Mouse (Mus musculus) macrophage (primary cell): ENCODE data around the gene Fam168b. TPM values are rescaled to one million over a fixed set of nuclear protein-coding genes. Genes with fewer than 3 reads are reported as not detected.

Experiments
- H3K27ac ChIP-seq: fragments of 350-480 bp; formaldehyde crosslinking; 2 replicates; pipeline ENCODE4 v1.9.0; 2021
- H3K36me3 ChIP-seq: fragments of 350-480 bp; formaldehyde crosslinking; 2 replicates; pipeline ENCODE4 v1.9.0; 2021; ENCODE audit errors: inconsistent target
- H3K4me3 ChIP-seq: fragments of 350-480 bp; formaldehyde crosslinking; 2 replicates; pipeline ENCODE4 v1.9.0; 2021; ENCODE audit errors: inconsistent target
- H3K79me2 ChIP-seq: fragments of 350-480 bp; formaldehyde crosslinking; 2 replicates; pipeline ENCODE4 v1.9.0; 2021; ENCODE audit errors: inconsistent target
- WGBS: methylation state at CpG from one replicate; pipeline ENCODE4 v1.1.7; 2026; ENCODE audit warnings: inconsistent platforms; ENCODE audit not compliant: missing documents; 5-methylcytosine and 5-hydroxymethylcytosine counted together
- polyA plus RNA-seq: library from polyadenylated mRNA; stranded (reverse); fragments of 250-400 nt; gene quantifications from 3 replicates; pipeline ENCODE4 v1.2.4, GENCODE M21; 2018; ENCODE audit warnings: inconsistent platforms

The Fam168b gene
- polyA plus RNA-seq, 1 experiment from 2014 or later = 105 TPM

- H3K36me3 ChIP-seq = no peaks in the 10 kb centered on the region
- H3K4me3 ChIP-seq = no peak overlapping the region
- no peak overlapping the region for H3K27ac ChIP-seq
- 91% methylated on average over 3 of the region's 3 CpGs for WGBS
- H3K79me2 ChIP-seq = no peaks in the 10 kb centered on the region
These were observed 67.0 kb downstream of the Fam168b start for GRCm38 (mm10) chr1:34775870-34776269.

GRCm38 (mm10) chr1:34768875-34769274, 74.0 kb downstream of the Fam168b start:
- no peak overlapping the region for H3K4me3 ChIP-seq
- WGBS = 74% methylated on average over 6 of the region's 6 CpGs
- no peak overlapping the region for H3K27ac ChIP-seq
- no peaks in the 10 kb centered on the region for H3K36me3 ChIP-seq
- H3K79me2 ChIP-seq = no peaks in the 10 kb centered on the region

- Histone ChIP-seq H3K4me3 (no peak overlapping the region), H3K36me3 (no peaks in the 10 kb centered on the region), H3K79me2 (no peaks in the 10 kb centered on the region), H3K27ac (no peak overlapping the region)
- WGBS = 84% methylated on average over 4 of the region's 4 CpGs
These were observed 75.0 kb downstream of the Fam168b start for GRCm38 (mm10) chr1:34767851-34768250.

GRCm38 (mm10) chr1:34766899-34767298, 76.0 kb downstream of the Fam168b start:
- H3K4me3 ChIP-seq = no peak overlapping the region
- H3K27ac ChIP-seq = no peak overlapping the region
- H3K79me2 ChIP-seq = no peaks in the 10 kb centered on the region
- 22% methylated on average over 1 of the region's 1 CpGs for WGBS
- no peaks in the 10 kb centered on the region for H3K36me3 ChIP-seq

Other genes starting within 250 kb of the Fam168b start
- 93.5 to 132 TPM (median 125 TPM) in 3 replicates for gene Plekhb2, start 6.9 kb upstream of the Fam168b start, polyA plus RNA-seq